33 mouse cellular contexts compared by ENCODE assay signal in the genomic region with DNA sequence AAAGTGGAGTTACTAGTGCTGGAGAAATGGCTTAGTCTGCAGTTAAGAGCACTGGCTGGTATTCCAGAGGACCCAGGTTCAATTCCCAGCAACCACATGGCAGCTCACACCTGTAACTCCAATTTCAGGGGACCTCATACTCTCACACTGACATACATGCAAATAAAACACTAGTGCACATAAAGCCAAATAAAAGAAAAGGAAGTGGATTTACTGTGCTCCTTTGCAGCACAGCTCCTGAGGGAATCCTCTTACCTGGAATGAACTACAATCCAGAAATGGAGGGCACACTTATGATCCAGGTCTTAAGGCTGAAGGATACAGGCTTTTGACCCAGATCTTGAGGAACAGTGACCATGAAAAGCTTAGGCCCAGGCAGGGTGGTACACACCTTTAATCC. TPM values are rescaled to one million over a fixed set of nuclear protein-coding genes. Genes with fewer than 3 reads are reported as not detected.
DNase-seq lines count a peak whose midpoint lies in the region; ATAC-seq and TF ChIP-seq lines count a peak whose summit lies in the region.
"Had no signal": no experiment of that assay in that cellular context is flagged by ENCODE, and none has a peak within 500 bp of the region (broad histone marks: within the 10 kb centered on the region; RNA-seq: fewer than 3 reads in every experiment).

No protein-coding gene starts in this region.

- peaks cover 3% of the 10 kb centered on the region; the same call in 1 of the 2 replicates for H3K36me3 ChIP-seq in hindbrain, embryonic 13.5 days
- peaks cover 2% of the 10 kb centered on the region; the same call in 1 of the 2 replicates for H3K36me3 ChIP-seq in hindbrain, embryonic 16.5 days (ENCODE audit: control insufficient read depth, insufficient read depth, low read length)
- peaks cover 16% of the 10 kb centered on the region for H3K36me3 ChIP-seq in E14TG2a.4 (ENCODE audit: insufficient read depth, low read length)
- H3K36me3 ChIP-seq: hindbrain, embryonic 12.5 days had no signal

- no peak for ATAC-seq in hindbrain, embryonic 13.5 days (ENCODE audit: low FRiP score)
- ATAC-seq in hindbrain, embryonic 16.5 days, result no peak
- ATAC-seq: activated CD4-positive, CD25-positive, alpha-beta regulatory T cell, adult 4 months; forebrain, embryonic 14.5 days; forebrain, postnatal 0 days; hindbrain, postnatal 0 days; inflammation-experienced regulatory T-cells, adult 6 months; intestine, embryonic 16.5 days had no signal

- H3K4me3 ChIP-seq in hindbrain, embryonic 13.5 days, result no peak overlapping the region
- no peak overlapping the region for H3K4me3 ChIP-seq in hindbrain, embryonic 16.5 days (ENCODE audit: low read length)
- peak overlapping the region; percentile 99 for H3K4me3 ChIP-seq in E14TG2a.4 (replicated peaks; ENCODE audit: low read length)
- H3K4me3 ChIP-seq: embryonic facial prominence, embryonic 12.5 days; embryonic facial prominence, embryonic 15.5 days; gastrocnemius, adult 2 months; heart, adult 2 months; heart, embryonic 15.5 days; hindbrain, embryonic 12.5 days had no signal

- no peak for TF ChIP-seq CTCF in E14TG2a.4 (conservative IDR thresholded peaks at IDR 0.05; ENCODE audit: low read length)

- H3K9me3 ChIP-seq in hindbrain, embryonic 13.5 days, result no peaks in the 10 kb centered on the region
- H3K9me3 ChIP-seq in hindbrain, embryonic 16.5 days (ENCODE audit: control insufficient read depth, low read length), result no peaks in the 10 kb centered on the region
- no peaks in the 10 kb centered on the region for H3K9me3 ChIP-seq in E14TG2a.4 (ENCODE audit: low read length)
- H3K9me3 ChIP-seq: embryonic facial prominence, embryonic 12.5 days; embryonic facial prominence, embryonic 15.5 days; heart, embryonic 15.5 days; hindbrain, embryonic 12.5 days had no signal

- peaks cover 15% of the 10 kb centered on the region for H3K4me1 ChIP-seq in hindbrain, embryonic 13.5 days (replicated peaks)
- peaks cover 14% of the 10 kb centered on the region for H3K4me1 ChIP-seq in hindbrain, embryonic 16.5 days (ENCODE audit: control insufficient read depth, insufficient read depth, low read depth, low read length)
- H3K4me1 ChIP-seq in E14TG2a.4 (replicated peaks; ENCODE audit: low read depth, low read length), result peaks cover 61% of the 10 kb centered on the region

- no peaks in the 10 kb centered on the region for H3K27me3 ChIP-seq in hindbrain, embryonic 13.5 days
- H3K27me3 ChIP-seq in hindbrain, embryonic 16.5 days (replicated peaks; ENCODE audit: control insufficient read depth, insufficient read depth, low read length), result no peaks in the 10 kb centered on the region
- H3K27me3 ChIP-seq in E14TG2a.4 (ENCODE audit: insufficient read depth, low read length), result no peaks in the 10 kb centered on the region
- H3K27me3 ChIP-seq: embryonic facial prominence, embryonic 12.5 days; embryonic facial prominence, embryonic 15.5 days; heart, embryonic 15.5 days; hindbrain, embryonic 12.5 days had no signal

- H3K9ac ChIP-seq in hindbrain, embryonic 13.5 days, result peak overlapping the region; percentile 20; the same call in 1 of the 2 replicates
- H3K9ac ChIP-seq in hindbrain, embryonic 16.5 days (ENCODE audit: low read depth, low read length), result no peak overlapping the region
- H3K9ac ChIP-seq: embryonic facial prominence, embryonic 12.5 days; embryonic facial prominence, embryonic 15.5 days; forebrain, postnatal 0 days; heart, embryonic 15.5 days; hindbrain, embryonic 12.5 days had no signal

- DNase-seq in heart, adult 11 months, result peak; percentile 83
- no peak for DNase-seq in heart, postnatal 4 days
- DNase-seq in A20 (ENCODE audit: low read depth, low spot score), result peak; percentile 54
- DNase-seq in right cerebral cortex, postnatal 4 days, result no peak
- DNase-seq in adrenal gland, adult 2 months, result no peak
- DNase-seq: adrenal gland, postnatal 10 days; adrenal gland, postnatal 36 days; cerebellum, postnatal 10 days; forebrain, postnatal 0 days; gastrocnemius, adult 2 months; gastrocnemius, postnatal 14 days; heart, adult 2 months; heart, postnatal 10 days; kidney, adult 18-20 months had no signal

- no peak overlapping the region for H3K4me2 ChIP-seq in hindbrain, embryonic 13.5 days
- H3K4me2 ChIP-seq in hindbrain, embryonic 16.5 days (ENCODE audit: low read length), result no peak overlapping the region
- H3K4me2 ChIP-seq: embryonic facial prominence, embryonic 12.5 days; embryonic facial prominence, embryonic 15.5 days; heart, embryonic 11.5 days; hindbrain, embryonic 12.5 days had no signal

- H3K27ac ChIP-seq in hindbrain, embryonic 13.5 days, result no peak overlapping the region
- H3K27ac ChIP-seq in hindbrain, embryonic 16.5 days (ENCODE audit: low read depth, low read length), result no peak overlapping the region
- H3K27ac ChIP-seq: embryonic facial prominence, embryonic 12.5 days; embryonic facial prominence, embryonic 15.5 days; heart, adult 2 months; heart, embryonic 15.5 days; hindbrain, embryonic 12.5 days; hindbrain, postnatal 0 days had no signal

RNA-seq across cellular contexts. Expression of gene Smndc1, which starts 3.3 kb away (rescaled TPM):
- total RNA-seq in heart, postnatal 4 days (2021), result 10 to 100 TPM; 43.2 to 48.2 TPM
- polyA plus RNA-seq in hindbrain, embryonic 13.5 days (2015; fragmentation: Nextera tagmentation; extraction: Ambion mirVana), result 38.7 and 41.6 TPM in 2 replicates
- polyA plus RNA-seq in hindbrain, embryonic 16.5 days (2015; fragmentation: Nextera tagmentation; extraction: Ambion mirVana), result 26.9 and 29.8 TPM in 2 replicates
- 10 to 100 TPM; 38.1 to 48.6 TPM for total RNA-seq in adrenal gland, adult 2 months (2021)
- polyA plus RNA-seq in adrenal gland, adult 2 months (2012; rRNA removed), result 1.2 TPM in 2 replicates

RNA-seq across cellular contexts. Expression of gene Gm10197, which starts 22.1 kb away (rescaled TPM):
- total RNA-seq in heart, postnatal 4 days (2021), result not detected
- polyA plus RNA-seq in hindbrain, embryonic 13.5 days (2015; fragmentation: Nextera tagmentation; extraction: Ambion mirVana), result not detected in 2 replicates
- polyA plus RNA-seq in hindbrain, embryonic 16.5 days (2015; fragmentation: Nextera tagmentation; extraction: Ambion mirVana), result not detected in 2 replicates
- not detected for total RNA-seq in adrenal gland, adult 2 months (2021)
- not detected in 2 replicates for polyA plus RNA-seq in adrenal gland, adult 2 months (2012; rRNA removed)
- total RNA-seq: adrenal gland, postnatal 10 days; adrenal gland, postnatal 36 days; common myeloid progenitor, adult 5-6 weeks; forebrain, postnatal 0 days; gastrocnemius, adult 2 months; gastrocnemius, postnatal 14 days; gastrocnemius, postnatal 4 days; heart, adult 2 months; heart, postnatal 10 days; hematopoietic stem cell, adult 5-6 weeks; hindbrain, postnatal 0 days had no signal
- polyA plus RNA-seq: activated CD4-positive, CD25-positive, alpha-beta regulatory T cell, adult 4 months; cerebellum, adult 2 months; embryonic facial prominence, embryonic 12.5 days; embryonic facial prominence, embryonic 15.5 days; forebrain, embryonic 11.5 days; forebrain, postnatal 0 days; frontal cortex, adult 2 months; heart, adult 2 months; heart, embryonic 15.5 days; hindbrain, embryonic 12.5 days; hindbrain, postnatal 0 days; inflammation-experienced regulatory T-cells, adult 6 months; intestine, embryonic 16.5 days had no signal

Comparison
In these comparisons a context has a peak if more than half of its experiments do, and no peak if none do; other contexts are left out.
1. DNase-seq: peak in heart, adult 11 months (single experiment) and A20 (single experiment); none in heart, postnatal 4 days (single experiment), right cerebral cortex, postnatal 4 days (single experiment) and adrenal gland, adult 2 months (single experiment).
2. RNA of gene Smndc1, which starts 3.3 kb away (polyA plus RNA-seq): 38.7 to 41.6 TPM in hindbrain, embryonic 13.5 days and 26.9 to 29.8 TPM in hindbrain, embryonic 16.5 days; 1.2 TPM in adrenal gland, adult 2 months; every median in the first group is over 10 times any median in the second.